Mouse (Mus musculus) skeletal muscle tissue, adult 2 months (tissue): Measurements from ENCODE around the gene Hnrnpul1.
A peak's percentile ranks its signal among the peaks of the same experiment; 100 is the strongest.

ENCODE experiments used
- DNase-seq: peaks from one replicate; pipeline ENCODE4 v3.0.0-alpha.2; 2012; ENCODE audit warnings: low read depth, low spot score

The Hnrnpul1 gene

DNA sequence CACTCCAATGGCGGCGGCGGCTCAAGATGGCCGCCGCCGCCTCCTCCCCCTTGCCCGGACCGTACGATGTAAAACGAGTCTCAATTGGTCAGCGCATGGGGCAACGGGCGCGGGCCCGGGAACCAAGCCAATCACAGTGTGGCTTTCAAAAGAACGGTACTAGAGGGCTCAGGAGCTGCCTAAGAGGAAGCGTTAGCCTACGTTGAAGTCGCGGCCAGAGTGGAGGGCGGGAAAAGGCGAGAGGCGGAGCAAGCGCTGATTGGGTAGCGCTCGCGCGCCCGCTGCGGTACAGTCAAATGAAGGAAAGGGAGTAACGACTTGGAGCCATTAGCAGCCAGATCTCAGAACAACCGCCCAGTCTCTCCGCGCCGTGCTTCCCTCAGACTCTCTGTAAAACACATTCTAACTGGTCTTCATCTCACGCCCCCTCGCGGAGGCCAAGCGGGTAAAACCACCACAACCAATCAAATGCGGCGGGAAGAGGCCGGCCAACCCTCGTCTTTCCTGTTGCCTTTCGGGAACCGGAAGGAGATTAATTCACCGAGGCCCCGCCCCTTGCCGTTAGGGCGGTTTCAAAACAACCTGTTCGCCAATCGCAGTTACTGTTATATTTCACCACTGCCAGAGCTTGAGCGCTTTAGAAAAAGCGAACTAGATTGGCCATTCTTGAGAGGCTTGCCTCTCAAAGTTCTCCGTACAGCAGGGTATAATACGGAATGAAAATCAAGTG, at the start of gene Hnrnpul1:
Gene Hnrnpul1, minus strand, starts transcription at position 20 of the 730 bp plus-strand sequence.
- peak; percentile 99 for DNase-seq

- DNase-seq = no peak
Measured at GRCm38 (mm10) chr7:25803460-25803859, 48.9 kb upstream of the Hnrnpul1 start.

DNA sequence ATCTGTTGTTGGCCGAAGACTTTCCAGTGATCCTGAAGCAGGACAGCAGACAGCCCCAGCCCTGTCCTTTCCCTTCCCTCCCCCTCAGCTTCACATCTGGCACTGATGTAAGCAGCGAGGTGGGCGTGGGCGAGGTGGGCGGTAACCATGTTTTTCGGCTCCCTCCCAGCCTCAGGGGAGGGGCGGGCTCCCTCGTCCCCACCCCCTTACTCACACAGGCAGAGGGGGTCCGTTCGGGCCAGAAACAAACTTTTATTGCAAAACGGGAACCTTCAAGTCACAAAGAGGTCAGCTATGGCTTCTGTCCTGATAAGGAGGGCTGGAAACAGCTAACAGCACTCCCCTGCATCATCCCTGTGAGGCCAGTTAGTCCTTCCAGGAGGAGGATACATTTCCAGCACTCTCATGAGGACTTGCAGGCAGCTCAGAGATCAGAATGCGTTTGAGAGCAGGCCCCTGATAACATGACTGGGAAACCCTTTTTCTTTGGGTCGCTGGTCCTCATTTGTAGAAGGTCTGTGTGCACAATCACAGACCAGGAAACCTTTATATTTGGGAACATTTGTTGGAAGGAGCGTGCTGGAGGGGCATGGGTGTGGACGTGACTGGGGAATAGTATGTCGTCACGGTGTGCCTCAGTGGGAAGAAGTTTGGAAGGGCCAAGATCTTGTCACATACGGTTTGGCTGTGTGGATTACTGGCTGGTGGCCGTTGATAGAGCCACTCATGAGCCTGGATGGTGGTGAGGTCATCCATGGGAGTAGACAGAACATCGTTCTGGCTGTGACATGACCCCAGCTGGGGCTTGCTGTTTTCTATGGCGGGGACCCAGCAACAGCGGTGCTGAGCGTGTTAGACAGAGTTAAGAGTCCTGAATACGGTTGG, 47.9 kb upstream of the Hnrnpul1 start:
- peak; percentile 93 for DNase-seq

- no peak for DNase-seq
Measured at GRCm38 (mm10) chr7:25801031-25801430, 46.5 kb upstream of the Hnrnpul1 start.

- DNase-seq = no peak
Measured at GRCm38 (mm10) chr7:25799369-25799768, 44.8 kb upstream of the Hnrnpul1 start.

DNA sequence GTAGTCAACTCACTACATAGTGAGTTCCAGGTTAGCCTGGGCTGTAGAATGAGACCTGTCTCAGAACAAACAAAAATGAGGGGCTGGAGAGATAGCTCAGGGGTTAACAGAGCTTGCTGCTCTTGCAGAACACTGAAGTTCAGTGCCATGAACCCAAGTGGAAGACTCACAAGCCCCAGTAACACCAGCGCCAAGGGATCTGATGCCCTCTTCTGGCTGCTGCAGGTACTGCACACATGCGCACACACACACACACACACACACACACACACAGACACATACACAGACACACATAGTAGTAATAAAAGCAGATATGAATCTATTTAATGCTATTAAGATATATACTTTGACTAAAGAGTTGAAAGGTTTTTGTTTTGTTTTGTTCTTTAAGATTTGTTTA, 44.0 kb upstream of the Hnrnpul1 start:
- DNase-seq = no peak

DNA sequence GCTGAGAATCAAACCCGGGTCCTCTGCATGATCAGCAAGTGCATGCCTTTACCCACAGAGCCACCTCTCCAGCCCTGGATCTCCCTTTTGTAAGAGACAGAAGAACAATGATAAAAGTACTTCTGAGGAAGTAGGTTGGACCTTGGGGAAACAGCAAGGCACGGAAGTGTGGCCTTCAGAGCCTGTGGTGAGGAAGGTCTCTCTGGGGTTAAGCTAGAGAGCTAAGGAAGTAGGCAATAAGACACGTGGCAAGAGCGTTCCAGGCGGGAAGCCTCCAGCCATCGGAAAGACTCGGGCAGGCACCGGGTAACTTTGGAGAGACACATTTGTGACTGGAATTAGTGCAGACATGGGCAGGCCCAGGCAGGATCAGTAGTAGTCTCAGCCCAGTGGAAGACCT, 40.2 kb upstream of the Hnrnpul1 start:
- no peak for DNase-seq

- no peak for DNase-seq
Measured at GRCm38 (mm10) chr7:25793679-25794078, 39.1 kb upstream of the Hnrnpul1 start.

GRCm38 (mm10) chr7:25792966-25793365, 38.4 kb upstream of the Hnrnpul1 start:
- DNase-seq = peak; percentile 57

DNA sequence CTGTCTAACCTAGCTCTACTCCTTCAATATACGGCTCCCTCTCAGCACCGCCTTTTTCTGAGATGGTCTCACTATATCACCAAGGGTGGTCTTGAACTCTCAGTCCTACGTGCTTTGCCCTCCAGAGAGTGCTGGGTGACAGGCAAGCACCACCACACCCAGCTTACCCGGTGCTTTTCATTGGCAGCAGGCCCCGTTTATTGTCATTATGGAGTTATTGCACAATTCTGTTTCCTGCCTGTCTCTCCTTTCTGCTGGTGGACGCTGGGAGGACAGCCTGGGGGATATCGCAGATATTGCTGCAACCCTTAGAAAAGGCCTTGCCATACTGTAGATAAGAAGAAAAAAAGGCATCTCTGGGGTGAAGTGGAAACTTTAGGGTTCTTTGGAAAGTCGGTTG, 36.1 kb upstream of the Hnrnpul1 start:
- DNase-seq = peak; percentile 62

GRCm38 (mm10) chr7:25789129-25789440, 34.5 kb upstream of the Hnrnpul1 start:
- DNase-seq = no peak

GRCm38 (mm10) chr7:25788220-25789128, 33.9 kb upstream of the Hnrnpul1 start, which contains the start of gene Axl:
Gene Axl, minus strand, starts transcription at chr7:25788705.
- peak; percentile 73 for DNase-seq

DNA sequence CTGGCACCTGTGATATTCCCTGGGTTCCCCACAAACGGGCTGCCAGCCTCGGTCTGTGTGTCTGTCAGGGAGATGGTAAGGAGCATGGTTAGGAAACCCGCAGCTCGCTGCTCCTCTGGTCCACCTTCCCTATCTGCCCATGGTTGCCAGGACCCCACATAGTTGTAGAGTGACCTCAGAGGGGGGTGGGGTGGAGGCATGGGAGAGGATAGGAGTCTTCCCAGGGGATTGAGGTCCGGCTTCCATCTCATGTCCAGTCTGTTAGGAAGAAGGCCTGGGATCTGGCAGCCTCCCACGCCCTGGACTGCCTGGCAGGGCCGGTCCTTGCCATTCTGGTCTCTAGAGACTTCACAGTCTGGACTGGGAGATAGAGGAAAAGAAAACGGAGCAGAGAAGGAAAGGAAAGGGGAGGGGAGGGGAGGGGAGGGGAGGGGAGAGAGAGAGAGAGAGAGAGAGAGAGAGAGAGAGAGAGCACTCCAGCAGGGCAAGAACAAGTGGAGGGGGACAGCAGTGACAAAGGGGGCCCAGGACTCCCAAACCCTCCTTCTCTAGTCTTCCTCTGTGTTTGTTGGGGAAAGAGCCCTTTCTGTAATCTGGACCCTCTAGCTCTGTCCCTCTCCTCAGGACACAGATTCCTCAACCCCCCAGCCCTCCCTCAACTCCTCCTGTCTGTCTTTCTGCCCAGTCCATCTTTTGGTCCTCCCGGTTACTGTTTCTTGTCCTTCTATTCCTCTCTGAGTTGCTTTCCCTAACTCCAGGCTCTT, 33.1 kb upstream of the Hnrnpul1 start:
- DNase-seq = no peak

- DNase-seq = no peak
Measured at GRCm38 (mm10) chr7:25786974-25787373, 32.4 kb upstream of the Hnrnpul1 start.

GRCm38 (mm10) chr7:25785752-25786151, 31.2 kb upstream of the Hnrnpul1 start:
- DNase-seq = no peak

DNA sequence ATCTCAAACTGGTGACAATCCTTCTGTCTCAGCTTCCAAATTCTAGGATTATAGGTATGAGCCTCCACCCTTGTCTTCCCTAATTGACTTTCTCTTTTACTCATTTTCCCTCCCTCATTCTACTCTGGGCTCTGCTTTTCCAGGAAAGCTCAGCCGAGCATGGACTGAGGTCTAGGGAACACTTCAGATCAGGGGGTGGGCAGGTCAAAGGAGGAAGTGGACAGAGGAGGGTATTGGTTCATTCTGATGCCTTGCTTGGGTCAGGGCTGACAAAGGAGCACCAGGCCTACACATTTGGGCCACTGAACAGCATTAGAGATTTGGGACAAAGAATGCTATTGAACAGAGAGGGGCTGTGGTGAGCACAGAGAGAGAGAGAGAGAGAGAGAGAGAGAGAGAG, 30.3 kb upstream of the Hnrnpul1 start:
- no peak for DNase-seq

- no peak for DNase-seq
Measured at GRCm38 (mm10) chr7:25783746-25784145, 29.2 kb upstream of the Hnrnpul1 start.

- no peak for DNase-seq
Measured at GRCm38 (mm10) chr7:25782744-25783143, 28.2 kb upstream of the Hnrnpul1 start.

DNA sequence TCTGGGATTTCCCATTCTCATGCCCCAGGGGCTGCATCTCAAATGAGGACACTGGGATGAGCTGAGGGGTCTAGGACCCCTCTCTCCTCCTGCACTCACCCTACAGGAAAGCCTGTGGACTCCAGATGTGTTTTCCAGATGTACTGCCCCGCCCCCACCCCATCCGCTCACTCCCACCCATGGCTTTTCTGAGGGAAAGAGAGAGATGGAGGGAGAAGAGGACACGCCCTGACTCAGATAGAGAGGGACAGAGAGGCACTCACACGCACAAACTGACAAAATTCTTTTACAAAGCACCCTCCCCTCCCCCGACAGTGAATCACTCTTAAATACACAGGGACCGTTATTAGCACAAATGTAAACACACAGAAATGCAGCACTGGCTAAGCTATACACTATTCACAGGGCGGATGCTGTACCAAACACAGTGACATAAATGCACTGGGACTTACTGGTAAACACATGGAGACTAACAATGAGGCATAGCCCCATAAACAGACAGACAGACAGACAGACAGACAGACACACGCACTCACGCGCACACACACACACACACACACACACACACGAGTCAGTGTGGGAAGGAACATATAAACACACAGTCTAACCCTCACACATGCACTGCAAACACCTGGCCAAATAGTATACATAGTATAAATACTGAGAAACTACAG, 27.5 kb upstream of the Hnrnpul1 start:
- no peak for DNase-seq

- no peak for DNase-seq
Measured at GRCm38 (mm10) chr7:25781321-25781936, 26.9 kb upstream of the Hnrnpul1 start.
